ENCODE assay signal across 23 mouse cellular contexts in genomic region chr5:150971126-150971525, GRCm38 (mm10). TPM values are rescaled to one million over a fixed set of nuclear protein-coding genes. Genes with fewer than 3 reads are reported as not detected.
"Had no signal": no experiment of that assay in that cellular context is flagged by ENCODE, and none has a peak within 500 bp of the region (broad histone marks: within the 10 kb centered on the region; RNA-seq: fewer than 3 reads in every experiment).

No protein-coding gene starts in this region.

- H3K4me3 ChIP-seq: gastrocnemius, adult 2 months; heart, embryonic 13.5 days; heart, embryonic 15.5 days; hindbrain, embryonic 10.5 days; intestine, embryonic 15.5 days; left cerebral cortex, adult 2 months; limb, embryonic 10.5 days; limb, embryonic 12.5 days; liver, embryonic 13.5 days; liver, embryonic 15.5 days had no signal

- H3K27ac ChIP-seq: gastrocnemius, adult 2 months; heart, embryonic 13.5 days; heart, embryonic 15.5 days; hindbrain, embryonic 10.5 days; hindbrain, embryonic 14.5 days; intestine, embryonic 15.5 days; left cerebral cortex, adult 2 months; limb, embryonic 10.5 days; limb, embryonic 12.5 days; liver, embryonic 13.5 days; liver, embryonic 15.5 days had no signal

- H3K9me3 ChIP-seq: heart, embryonic 15.5 days; intestine, embryonic 15.5 days; limb, embryonic 10.5 days; limb, embryonic 12.5 days; liver, embryonic 13.5 days; liver, embryonic 15.5 days had no signal

- DNase-seq: gastrocnemius, adult 2 months; gastrocnemius, postnatal 10 days; gastrocnemius, postnatal 25 days; heart, postnatal 4 days; kidney, adult 18-20 months; kidney, adult 8-10 months; kidney, postnatal 10 days; kidney, postnatal 25 days; kidney, postnatal 4 days; liver; liver, embryonic 13.5 days had no signal

- H3K27me3 ChIP-seq: heart, embryonic 13.5 days; heart, embryonic 15.5 days; intestine, embryonic 15.5 days; limb, embryonic 12.5 days; liver, embryonic 13.5 days; liver, embryonic 15.5 days had no signal

- H3K36me3 ChIP-seq: heart, embryonic 13.5 days; heart, embryonic 15.5 days; hindbrain, embryonic 10.5 days; intestine, embryonic 15.5 days; limb, embryonic 10.5 days; limb, embryonic 12.5 days; liver, embryonic 13.5 days; liver, embryonic 15.5 days had no signal

- H3K4me1 ChIP-seq: heart, embryonic 15.5 days; intestine, embryonic 15.5 days; limb, embryonic 10.5 days; liver, embryonic 13.5 days; liver, embryonic 15.5 days had no signal

RNA-seq across cellular contexts. Expression of gene Kl, which starts 18.7 kb away (rescaled TPM):
- total RNA-seq: granulocyte monocyte progenitor cell, adult 5-6 weeks had no signal
- polyA plus RNA-seq: hindbrain, embryonic 10.5 days; inflammation-experienced regulatory T-cells, adult 6 months; liver, embryonic 11.5 days had no signal
